Mouse (Mus musculus): ENCODE results near the gene AI481877.

AI481877 gene

DNA sequence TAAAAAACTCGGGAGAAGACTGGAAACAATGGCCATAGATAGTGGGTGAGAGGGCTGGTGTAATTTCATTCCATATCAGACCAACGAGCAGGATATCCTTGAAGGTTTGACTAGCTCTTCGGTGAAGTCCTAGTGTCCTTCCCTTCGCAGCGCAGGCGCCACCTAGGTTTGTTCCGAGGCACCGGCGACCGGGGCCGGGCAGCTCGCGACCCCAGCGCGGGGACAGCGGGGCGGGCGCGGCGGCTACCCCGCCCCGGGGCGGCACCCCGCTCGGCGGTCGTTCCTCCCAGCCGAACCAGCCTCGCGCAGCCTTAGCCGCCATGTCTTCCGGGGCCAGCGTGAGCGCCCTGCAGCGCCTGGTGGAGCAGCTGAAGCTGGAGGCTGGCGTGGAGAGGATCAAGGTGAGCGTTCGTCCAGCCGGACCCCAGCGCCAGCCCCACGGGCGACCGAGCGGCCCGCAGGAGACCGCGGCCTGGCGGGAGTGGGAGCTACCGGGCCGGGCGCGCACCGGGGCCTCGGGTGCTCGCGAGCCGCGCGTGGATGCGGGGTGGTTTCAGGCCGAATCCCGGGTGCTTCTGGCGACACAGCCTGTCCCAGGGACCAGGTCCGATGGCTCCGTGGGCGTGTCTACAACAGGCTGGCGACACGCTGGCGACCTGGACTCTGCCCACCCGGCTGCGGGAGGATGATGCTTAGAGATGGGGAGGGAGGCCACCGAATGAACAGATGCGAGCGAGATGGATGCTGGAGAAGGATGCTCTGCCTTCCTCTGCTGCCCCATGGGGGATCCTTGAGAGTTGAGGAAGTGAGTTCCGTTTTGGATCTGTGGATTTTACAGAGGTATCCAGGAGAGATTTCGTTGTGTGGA is 103.6 kb downstream of the AI481877 start, which contains the start of gene Gng10:
Gene Gng10, plus strand, starts transcription at position 171 of the 868 bp plus-strand sequence.
- DNase-seq (ENCODE audit: extremely low spot score): peak; percentile 74

DNA sequence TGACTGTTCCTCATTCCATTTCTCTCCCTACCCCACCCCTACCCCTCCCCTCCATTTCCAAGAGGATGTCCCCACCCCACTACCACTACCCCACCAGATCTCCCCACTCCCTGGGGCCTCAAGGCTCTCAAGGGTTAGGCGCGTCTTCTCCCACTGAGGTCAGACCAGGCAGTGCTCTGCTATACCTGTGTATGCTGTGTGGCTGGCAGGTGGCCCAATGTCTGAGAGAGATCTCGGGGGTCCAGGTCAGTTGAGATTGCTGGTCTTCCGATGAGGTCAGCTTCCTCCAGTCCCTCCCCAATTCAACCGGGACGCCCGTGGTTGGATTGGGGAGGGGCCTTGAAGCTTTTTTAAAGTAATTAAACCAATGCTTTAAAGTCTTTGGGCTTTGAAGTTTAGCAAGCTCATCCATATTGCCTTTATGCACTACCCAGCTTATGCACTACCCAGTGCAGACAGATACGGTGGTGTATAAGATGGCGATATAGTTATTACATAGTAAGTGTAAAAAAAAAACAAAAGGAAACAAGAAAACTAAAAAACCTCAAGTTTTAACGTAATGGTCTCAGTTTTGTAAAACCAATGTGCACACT is 104.4 kb downstream of the AI481877 start:
- no peak for DNase-seq (ENCODE audit: extremely low spot score)

DNA sequence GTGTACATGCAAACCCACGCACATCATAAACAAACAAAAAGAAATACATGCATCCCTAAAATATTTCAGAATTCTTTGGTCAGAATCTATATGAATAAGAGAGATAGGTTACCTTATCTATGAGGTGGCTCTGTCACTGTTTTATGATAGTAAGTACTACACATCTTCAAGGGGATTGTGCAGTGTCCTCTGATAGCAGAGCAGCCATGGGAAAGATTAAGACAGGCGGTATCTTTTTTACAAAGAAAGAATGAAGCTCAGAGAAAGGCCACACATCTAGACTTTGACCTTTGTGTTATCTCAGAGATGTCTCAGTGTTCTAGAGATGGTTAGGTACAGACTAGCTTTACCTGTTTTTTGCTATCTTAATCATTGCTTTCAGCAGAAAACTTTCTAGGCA is 121.9 kb downstream of the AI481877 start:
- DNase-seq (ENCODE audit: extremely low spot score): no peak

DNA sequence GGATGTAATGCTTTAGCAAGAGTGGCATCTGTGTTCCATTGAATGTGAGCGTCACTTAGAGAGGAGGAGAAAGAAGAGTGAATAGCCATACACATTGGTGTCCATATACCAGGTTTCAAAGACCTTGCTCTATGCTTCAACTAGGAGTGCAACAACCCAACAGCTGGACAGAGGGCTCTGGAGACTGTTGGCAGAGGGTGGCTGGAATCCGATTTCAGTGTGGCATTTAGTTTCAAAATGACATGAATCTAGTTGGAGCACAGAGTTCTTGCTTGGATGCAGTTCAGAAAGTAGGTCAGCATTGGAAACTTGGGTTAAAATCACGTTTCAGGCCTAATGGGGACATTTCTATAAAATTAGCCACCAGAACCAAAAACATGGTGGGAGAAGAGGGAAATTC is 123.6 kb downstream of the AI481877 start:
- no peak for DNase-seq (ENCODE audit: extremely low spot score)

DNA sequence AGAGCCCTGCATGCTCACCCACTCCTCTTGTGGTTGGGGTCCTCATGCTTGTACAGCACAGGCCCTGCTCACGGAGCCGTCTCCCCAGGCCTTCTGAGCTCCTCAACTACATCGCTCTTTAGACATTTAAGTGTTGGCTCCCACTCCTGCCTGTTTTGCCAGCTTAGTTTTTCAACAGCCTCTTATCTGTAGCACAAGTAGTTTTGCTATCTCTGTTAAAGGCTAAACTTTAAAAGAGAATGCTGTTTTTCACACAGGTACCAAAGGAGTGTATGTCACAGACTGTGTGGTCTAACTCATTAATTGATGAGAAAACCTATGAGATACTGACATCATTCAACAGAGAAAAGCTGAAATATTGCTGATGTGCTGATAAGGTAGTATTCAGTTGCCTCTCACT is 127.3 kb downstream of the AI481877 start:
- DNase-seq (ENCODE audit: extremely low spot score): no peak

DNA sequence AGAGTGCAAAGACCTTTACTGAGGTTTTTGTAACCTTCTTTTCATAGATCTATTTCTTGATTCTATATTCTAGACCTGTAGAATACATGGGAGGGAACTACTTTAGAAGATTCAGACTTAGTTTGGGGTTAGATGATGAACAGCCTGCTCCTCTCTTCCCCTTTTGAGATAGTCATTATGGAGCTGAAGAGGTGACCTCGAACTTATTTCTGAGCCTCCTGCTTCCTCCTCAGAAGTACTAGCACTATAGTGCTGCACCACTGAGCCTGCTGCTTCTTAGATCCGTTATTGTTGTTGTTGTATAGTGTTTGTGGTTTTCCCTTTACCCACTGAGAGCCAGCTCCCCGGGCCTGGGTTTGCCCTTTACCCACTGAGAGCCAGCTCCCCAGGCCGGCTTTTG is 129.1 kb downstream of the AI481877 start:
- DNase-seq (ENCODE audit: extremely low spot score): no peak

DNA sequence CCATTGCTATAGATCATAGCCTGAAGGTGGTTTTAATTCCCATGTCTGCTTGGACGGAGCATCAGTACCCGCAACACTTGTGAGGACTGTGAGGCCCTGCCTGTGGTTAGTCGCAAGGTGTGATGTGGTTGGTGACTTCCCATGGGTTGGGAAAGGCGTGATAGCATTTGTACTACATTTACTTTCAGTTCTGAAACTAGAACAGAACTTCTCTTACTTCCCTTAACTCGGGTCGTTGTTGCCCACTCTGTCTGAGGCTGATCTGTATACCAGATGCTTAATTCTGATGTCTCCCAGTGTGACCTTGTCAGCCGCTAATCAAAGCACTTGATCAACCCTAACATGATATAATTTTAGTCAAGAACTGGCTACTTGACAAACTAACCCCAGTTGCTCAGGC is 129.6 kb downstream of the AI481877 start:
- DNase-seq (ENCODE audit: extremely low spot score): no peak

DNA sequence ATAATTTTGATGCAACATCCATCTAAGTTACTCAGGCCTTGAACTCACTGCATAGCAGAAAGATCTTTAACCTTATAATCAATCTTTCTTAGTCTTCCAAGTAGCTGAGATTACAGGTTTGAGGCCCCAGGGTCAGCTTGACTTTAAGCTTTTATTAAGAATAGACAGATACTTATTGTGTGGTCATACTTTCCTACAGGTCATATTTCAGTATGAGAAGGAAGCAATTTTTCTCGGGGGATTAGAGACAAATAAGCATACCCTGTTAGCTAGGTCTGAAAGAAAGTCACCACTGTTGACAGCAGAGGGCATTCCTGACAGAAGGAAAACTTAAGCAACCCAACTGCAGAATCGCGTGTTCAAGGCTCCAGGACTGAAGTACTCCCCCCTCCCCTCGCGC is 130.8 kb downstream of the AI481877 start:
- DNase-seq (ENCODE audit: extremely low spot score): no peak

DNA sequence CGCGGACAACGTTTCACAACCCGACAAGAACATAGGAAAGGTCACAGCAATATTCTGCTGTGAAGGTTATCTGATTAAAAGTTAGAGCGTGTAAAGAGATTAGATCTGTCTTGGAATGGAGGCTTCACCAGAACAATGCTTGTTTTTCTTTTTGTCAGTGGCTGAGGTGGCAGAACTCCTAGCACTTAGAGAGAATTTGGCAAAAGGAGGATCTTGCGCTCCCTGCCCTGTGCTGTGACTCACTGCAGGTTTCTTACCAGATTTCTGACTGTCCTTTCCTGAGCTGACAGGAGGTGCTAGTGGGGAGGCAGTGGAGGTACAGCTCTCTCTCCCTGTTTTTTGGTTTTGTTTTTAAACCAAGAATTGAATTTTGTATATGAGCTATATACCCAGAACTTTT is 131.8 kb downstream of the AI481877 start:
- DNase-seq (ENCODE audit: extremely low spot score): no peak

DNA sequence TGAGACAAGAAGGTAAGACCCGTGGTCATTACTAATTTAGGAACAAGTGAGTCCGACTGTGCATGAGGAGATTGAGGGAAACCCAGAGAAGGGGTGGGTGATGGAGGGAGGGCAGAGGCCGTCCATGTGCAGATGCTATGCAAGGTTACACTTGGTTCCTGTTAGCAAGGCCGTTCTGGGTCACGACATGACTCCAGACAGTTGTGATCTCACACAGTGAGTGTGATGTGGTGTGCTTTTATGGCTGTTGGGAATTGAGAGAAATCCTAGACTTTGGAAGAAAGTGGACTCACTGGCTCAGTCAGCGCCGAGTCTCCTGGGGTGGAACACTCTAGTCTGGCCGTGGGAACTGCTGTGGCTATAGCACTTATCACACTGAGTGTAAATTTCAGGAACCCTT is 132.6 kb downstream of the AI481877 start:
- peak; percentile 15 for DNase-seq (ENCODE audit: extremely low spot score)

DNA sequence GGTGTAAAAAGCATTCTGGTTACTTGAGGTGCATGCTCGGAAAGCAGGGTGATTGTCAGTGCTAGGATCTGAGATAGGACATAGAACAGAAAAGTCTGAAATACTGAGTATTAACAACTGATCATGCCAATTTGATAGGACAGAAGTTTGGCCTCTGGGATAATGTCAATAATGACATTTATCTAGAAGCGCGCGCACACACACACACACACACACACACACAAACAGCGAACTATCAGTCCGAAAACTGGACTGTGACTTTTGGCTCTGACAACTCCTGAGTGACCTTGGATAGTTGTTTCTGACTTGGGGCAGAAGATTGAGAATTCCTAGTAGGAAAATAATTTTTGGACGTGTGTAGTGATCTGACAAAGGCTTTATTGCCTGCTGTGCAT is 135.0 kb downstream of the AI481877 start:
- DNase-seq (ENCODE audit: extremely low spot score): no peak

DNA sequence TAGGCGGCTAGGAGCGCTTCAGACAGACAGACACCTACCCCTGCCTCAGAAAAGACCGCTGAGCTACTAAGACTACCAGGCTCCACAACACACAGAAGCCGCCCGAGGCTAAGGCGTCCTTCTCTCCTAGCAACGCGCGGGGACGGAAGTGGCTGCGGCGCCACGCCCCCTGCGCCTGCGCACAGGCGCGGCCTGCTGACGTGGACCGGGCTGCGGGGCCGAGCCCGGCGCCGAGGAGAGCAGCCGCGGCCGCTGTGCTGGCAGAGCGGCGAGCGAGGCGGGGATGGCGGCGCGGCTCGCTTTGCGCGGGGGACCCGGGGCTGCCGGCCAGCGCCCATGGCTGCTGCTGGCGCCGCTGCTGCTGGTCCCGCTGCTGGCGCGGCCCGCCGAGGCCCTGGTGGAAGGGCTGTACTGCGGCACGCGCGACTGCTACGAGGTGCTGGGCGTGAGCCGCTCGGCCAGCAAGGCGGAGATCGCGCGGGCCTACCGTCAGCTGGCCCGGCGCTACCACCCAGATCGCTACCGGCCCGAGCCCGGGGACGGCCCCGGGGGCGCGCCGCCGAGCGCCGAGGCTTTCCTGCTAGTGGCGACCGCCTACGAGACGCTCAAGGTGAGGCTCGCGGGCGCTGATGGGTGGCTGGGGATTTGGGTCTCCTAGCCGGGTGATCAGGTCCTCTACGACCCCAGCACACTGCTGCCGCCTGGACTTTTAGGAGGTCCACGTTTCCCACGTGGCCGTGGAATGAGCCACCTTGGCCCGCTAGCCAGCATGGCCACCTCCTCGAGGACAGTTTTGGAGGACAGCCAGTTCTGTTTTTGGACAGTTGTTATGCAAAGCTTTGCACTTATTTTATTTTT is 135.6 kb downstream of the AI481877 start, which contains the start of gene Gm20503:
Gene Gm20503, plus strand, starts transcription at position 263 of the 858 bp plus-strand sequence.
- peak; percentile 88 for DNase-seq (ENCODE audit: extremely low spot score)

DNA sequence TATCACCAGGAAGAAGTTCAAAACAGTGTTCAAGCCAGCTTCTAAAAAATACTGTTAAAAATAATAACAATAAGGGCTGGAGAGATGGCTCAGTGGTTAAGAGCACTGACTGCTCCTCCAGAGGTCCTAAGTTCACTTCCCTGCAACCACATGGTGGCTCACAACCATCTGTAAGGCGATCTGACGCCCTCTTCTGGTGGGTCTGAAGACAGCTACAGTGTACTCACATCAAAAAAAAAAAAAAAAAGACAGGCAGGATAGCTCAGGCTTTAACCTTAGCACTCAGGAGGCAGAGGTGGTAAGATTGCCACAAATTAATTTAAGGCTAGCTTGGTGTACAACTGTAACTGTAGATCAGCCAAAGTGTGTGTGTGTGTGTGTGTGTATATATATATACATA is 138.2 kb downstream of the AI481877 start:
- DNase-seq (ENCODE audit: extremely low spot score): peak; percentile 17

DNA sequence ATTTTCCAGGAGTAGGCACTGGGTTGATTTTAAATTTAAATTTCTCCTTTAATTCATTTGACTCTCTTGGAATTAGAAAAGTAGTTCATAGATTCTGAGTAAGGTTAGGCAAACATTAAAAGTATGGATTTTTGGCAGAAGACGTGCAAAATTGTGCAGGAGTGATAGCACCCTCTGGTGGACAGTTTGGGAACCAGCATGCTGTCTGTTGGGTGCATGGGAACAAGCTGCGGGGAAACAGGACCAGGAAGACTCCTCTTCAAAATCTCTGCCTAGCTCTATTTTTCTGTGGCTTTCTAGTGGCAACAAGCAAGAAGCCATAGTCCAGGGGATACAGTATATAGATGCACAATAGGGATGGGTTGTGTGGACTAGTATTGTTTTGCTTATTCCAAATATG is 139.1 kb downstream of the AI481877 start:
- DNase-seq (ENCODE audit: extremely low spot score): peak; percentile 65

DNA sequence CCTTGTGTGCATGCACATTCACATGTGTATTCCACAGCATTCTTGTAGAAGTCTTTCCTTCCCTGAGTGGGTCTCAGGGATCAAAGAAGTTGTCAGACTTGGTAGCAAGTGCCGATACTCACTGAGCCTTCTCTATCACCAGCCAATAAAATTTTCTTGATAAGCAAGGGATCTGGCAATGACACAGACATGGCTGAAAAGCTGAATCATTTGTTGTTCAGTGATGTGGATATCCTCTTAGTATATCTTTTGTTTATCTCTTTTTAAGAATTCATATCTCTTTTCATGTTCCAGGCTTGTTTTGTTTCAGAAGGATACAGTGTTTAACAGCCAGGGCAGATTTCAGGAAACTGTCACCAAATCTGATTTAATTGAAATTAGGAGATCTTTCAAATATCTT is 140.1 kb downstream of the AI481877 start:
- no peak for DNase-seq (ENCODE audit: extremely low spot score)

DNA sequence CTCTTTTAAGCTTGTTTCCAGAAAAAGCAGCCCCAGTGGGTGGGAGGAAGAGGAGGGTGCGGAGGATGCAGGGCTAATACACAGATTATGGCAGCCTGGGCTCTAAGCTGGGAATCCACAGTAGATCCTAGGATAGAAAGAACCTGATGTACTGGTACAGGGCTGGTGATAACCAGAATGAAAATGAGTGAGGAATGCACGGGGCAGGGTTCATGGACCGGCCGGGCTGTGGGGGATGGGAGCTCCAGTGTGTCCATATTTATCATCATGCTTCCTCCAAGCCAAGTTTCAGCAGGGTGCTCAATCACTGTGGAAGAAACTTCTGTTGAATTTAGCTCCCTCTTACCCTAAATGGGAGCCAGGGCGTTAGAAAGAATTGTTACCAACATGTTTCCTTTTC is 141.7 kb downstream of the AI481877 start:
- no peak for DNase-seq (ENCODE audit: extremely low spot score)

DNA sequence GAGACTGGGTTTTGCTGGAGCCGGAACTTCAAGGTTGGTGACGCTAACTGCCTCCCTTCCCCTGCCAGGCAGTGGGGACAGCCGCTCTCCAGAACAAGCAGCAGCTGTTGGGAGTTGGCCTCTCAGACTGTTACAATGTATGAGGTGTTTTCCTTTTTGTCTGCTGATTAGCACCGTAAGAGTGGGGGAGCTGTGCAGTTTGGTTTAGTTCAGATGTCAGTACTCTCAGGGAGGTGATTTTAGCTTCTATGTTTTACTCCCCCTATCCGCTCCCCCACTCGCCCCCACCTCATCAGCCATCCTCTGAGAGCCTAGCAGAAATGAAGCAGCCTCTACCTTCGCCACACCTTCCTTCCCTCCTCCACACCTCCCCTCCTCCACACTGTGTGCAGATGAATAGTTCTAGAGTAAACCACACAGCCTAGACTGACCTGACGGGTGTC is 143.5 kb downstream of the AI481877 start:
- DNase-seq (ENCODE audit: extremely low spot score): no peak

DNA sequence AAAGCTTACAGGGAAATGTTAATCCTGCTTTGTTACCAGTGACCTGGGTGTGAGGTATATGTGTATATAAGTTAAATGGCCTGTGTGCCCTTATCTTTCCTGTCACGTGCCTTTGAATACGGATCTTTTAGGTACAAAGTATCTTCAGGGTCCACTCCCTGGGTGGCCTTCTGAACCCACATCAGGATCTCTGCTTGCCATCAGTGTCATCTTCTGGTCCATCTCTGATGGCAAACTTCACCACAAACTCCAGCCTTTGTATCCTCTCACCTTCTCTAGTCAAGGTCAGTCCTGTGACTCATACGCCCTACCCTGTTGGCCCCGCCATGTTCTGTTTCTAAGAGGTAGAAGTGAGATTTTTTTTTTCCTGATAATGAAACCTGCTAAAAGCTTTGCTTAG is 144.0 kb downstream of the AI481877 start, which contains the start of gene Dnajc25:
Gene Dnajc25, plus strand, starts transcription at position 301 of the 400 bp plus-strand sequence.
- DNase-seq (ENCODE audit: extremely low spot score): no peak
